Mouse (Mus musculus): ENCODE measurements at regions not wholly inside any gene's neighbourhood (a gene's known extent, or its start where the extent isn't known, plus 50 kb on each side); places are given as distances from the start of the nearest gene placed in this dataset.
"Not testable (repeated sequence)": the region's sequence is repeated elsewhere in the genome, so short reads cannot be mapped to it uniquely, and the experiment has no call there.

- no peak for DNase-seq (ENCODE audit: low read depth, low spot score)
These were observed 512.1 kb upstream of the Vrk2 start for GRCm38 (mm10) chr11:27105920-27106319.

DNA sequence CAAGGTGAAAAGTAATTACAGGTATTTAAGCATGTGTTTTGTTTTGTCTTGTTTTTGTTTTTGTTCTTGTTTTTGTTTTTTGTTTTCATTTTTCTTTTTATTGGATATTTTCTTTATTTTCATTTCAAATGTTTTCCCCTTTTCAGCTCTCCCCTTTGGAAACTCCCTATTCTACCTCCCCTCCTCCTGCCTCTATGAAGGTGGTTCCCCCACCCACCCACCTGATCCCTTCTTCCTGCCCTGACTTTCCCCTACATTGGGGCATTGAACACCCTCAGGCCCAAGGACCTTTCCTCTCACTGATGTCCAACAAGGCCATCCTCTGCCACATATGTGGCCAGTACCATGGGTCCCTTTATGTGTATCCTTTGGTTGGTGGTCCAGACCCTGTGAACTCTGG is 509.1 kb upstream of the Vrk2 start:
- DNase-seq (ENCODE audit: low read depth, low spot score): no peak

- DNase-seq (ENCODE audit: low read depth, low spot score): no peak
These were observed 508.2 kb upstream of the Vrk2 start for GRCm38 (mm10) chr11:27102045-27102444.

GRCm38 (mm10) chr11:27096615-27097014 is 502.8 kb upstream of the Vrk2 start:
- no peak for DNase-seq (ENCODE audit: low read depth, low spot score)

GRCm38 (mm10) chr11:27095460-27095859 is 501.7 kb upstream of the Vrk2 start:
- not testable (repeated sequence) for DNase-seq (ENCODE audit: low read depth, low spot score)

GRCm38 (mm10) chr11:27086516-27086915 is 492.7 kb upstream of the Vrk2 start:
- DNase-seq (ENCODE audit: low read depth, low spot score): no peak

GRCm38 (mm10) chr11:27081188-27081587 is 487.4 kb upstream of the Vrk2 start:
- DNase-seq (ENCODE audit: low read depth, low spot score): no peak

DNA sequence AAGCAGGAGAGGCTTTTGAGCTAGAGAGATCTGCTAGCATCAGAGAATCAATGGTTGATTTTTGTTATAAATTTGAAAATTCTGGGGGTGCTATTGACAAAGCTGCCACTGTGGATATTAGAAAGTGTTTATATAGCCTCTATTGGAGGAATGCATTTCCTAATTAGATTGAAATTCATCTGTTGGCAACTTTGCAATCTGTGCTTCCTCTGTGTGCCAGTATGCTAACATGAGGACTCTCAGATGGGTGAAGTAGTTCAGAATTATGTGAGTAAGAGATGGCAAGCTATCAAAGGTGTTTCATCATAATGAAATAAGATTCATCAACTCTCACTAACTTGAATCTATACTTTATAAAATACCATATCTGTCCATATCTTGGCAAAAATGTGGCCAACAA is 476.6 kb upstream of the Vrk2 start:
- DNase-seq (ENCODE audit: low read depth, low spot score): no peak

DNA sequence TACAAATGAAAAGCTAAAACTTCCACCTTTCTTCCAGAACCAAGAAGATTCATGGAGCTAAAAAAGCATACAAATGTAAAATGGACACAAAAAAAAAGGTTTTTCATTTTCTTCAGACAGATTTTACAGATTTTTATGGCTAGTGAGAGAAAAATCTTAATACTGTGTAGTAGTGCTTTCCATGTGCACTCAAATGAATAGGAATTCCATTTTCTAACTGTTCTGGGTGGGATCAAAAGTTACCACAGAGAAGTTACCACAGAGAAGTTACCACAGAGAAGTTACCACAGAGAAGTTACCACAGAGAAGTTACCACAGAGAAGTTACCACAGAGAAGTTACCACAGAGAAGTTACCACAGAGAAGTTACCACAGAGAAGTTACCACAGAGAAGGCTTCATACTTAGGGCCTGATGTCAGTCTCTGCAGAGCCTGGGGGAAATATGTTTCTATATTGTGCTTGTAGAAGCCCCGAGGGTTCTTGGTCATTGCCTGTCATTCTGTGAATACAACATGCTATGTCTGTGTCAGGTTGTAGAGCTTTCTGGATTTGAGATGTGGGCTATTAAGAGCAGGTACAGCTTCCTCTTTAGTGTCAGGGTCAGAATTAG is 433.5 kb upstream of the Vrk2 start:
- no peak for DNase-seq (ENCODE audit: low read depth, low spot score)

GRCm38 (mm10) chr11:27025500-27025899 is 431.7 kb upstream of the Vrk2 start:
- no peak for DNase-seq (ENCODE audit: low read depth, low spot score)

GRCm38 (mm10) chr11:26996292-26997099 is 402.7 kb upstream of the Vrk2 start:
- DNase-seq (ENCODE audit: low read depth, low spot score): no peak

- DNase-seq (ENCODE audit: low read depth, low spot score): no peak
These were observed 387.4 kb upstream of the Vrk2 start for GRCm38 (mm10) chr11:26981216-26981615.

GRCm38 (mm10) chr11:26972533-26973081 is 378.8 kb upstream of the Vrk2 start:
- DNase-seq (ENCODE audit: low read depth, low spot score): no peak

- no peak for DNase-seq (ENCODE audit: low read depth, low spot score)
These were observed 377.4 kb upstream of the Vrk2 start for GRCm38 (mm10) chr11:26971161-26971560.

DNA sequence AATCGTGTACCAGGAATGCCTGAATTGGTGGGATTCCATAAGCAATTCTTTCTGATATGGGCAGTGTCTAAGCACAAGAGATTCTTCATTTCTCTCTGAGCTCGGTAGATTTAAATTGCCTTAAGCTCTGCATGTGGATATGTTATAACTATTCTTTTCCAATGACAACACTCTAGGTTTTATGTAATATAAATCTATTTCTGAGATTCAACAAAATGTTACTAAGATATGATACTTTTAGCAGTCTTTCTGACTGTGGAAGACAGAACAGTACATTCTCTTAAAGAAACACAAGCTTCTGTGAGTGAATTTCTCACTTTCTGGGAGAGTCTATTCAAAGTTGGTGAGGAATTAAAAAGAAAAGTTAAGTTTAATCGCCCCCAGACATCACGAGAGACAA is 373.6 kb upstream of the Vrk2 start:
- no peak for DNase-seq (ENCODE audit: low read depth, low spot score)

DNA sequence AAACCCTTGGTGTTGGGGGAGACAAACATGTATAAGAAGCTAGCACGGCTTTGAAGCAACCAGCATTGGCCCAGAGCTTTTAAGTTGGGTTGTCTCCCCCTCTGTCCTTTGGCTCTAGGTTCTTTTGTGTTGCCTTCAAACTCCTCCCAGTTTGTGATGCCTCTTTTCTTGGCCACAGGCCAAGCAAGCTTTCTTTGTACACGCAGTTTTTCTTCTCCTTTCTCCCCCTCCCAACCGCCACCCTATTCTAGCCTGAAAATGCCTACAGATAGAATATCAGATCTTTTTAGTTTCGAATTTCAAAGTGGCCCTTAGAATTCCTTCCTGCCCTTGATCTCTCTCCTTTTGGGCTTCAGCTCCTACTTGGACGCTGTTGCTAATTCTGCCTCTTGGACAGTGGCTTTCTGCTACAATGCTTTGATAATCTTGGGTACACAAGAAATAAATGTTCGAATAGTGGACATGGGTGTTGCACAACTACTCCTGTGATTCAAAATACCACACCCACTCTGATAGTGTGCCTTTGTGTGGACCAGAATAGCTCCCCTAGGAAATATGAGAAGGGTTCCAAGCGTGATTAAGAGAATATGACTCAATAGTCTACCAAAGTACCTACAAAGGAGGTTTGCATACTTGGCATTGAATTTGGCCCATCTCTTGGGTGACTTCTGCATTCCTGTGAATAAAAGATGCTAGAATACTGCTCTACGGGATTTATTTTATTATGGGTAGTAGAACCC is 369.3 kb upstream of the Vrk2 start:
- no peak for DNase-seq (ENCODE audit: low read depth, low spot score)

DNA sequence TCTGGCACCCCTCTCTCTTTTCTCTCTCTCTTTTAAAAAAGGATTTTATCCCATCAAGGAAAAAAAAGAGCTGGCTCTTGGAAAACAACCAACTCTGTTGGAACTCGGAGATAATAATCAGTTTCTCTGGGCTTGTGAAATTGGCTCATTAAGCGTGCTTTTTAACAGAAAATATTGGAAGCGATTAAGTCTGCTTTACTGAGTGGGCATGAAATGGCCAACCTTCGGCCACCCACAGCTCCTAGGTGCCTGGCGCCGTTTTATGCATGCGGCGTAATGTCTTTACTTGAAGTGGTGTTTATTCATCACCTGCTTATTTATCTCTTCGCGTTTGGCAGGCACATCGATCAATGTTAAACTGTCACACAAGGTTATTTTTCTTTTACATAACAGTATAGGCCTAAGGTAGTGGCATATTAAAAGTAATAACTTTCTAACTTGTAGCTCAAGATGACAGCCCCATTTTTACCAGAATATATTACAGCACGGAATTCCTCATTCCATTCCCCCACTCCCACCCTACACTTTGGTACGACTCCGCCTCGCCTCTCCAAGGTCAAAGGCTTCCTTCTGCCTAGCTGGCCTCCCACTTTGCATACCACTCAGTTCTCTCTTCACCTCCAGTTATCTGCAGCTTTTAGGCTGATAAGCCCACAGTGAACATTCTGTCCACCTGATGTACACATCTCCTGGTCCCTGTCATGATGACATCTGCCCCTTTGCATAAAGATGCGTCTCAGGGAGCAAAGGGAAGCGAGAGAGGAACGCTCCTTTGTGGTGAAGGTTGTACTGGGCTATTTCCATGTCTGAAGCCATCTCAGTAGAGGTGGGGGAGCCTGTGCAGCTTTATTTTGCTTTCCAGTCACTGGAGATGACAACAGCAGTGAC is 368.5 kb upstream of the Vrk2 start:
- DNase-seq (ENCODE audit: low read depth, low spot score): no peak

DNA sequence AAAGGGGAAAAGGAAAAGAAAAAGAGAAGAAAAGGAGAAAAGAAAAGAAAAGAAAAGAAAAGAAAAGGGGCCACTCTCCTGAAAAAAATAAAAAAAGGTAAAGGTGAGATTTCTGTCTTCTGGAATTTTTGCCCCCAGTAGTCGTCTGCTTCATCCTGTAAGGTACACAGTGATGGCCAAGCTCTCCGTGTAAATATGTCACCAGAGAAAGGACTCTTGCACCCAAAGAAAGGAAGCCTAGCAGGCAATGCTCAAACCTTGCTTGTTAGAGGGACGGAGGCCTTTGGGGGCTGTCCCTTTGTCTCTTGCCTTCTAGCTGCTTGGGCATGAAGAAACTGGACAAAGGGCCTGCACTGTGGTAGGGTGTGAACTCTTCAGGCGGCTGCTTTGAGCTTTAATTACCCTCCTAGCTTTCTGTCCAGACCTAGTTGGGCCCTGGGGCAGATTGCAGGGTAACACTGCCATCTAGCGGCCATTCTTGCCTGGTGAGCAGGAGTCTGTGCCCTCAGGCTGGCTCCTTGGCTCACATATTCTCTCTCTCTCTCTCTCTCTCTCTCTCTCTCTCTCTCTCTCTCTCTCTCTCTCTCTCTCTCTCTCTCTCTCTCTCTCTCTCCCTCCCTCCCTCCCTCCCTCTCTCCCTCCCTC is 367.7 kb upstream of the Vrk2 start:
- peak; percentile 19 for DNase-seq (ENCODE audit: low read depth, low spot score)

DNA sequence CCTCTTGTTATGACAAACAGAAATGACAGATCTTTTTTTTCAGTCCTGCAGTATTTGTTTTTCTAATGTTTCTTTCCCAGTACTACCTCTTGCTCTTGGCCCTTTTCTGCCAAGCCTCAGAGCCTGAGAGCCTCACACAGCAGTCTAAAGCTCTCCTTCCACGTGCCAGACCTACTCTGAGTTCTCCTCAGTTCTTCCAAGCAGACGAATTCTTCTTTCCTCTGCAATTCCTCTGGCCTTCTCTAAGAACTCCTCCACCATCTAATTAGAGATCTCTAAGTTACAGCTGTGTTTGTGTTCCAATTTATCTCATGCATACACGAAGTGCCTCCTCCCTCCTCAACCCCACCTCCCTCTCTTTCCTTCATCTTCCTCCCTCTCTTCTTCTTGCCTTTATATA is 362.4 kb upstream of the Vrk2 start:
- no peak for DNase-seq (ENCODE audit: low read depth, low spot score)

- no peak for DNase-seq (ENCODE audit: low read depth, low spot score)
These were observed 338.0 kb upstream of the Vrk2 start for GRCm38 (mm10) chr11:26931766-26932165.

GRCm38 (mm10) chr11:26907099-26907498 is 313.3 kb upstream of the Vrk2 start:
- no peak for DNase-seq (ENCODE audit: low read depth, low spot score)

All from skeletal muscle tissue, adult 2 months (tissue).